Mouse (Mus musculus): Measurements from ENCODE around the gene Gm3604. TPM values are rescaled to one million over a fixed set of nuclear protein-coding genes. Genes with fewer than 3 reads are reported as not detected.
"Not testable (repeated sequence)": the region's sequence is repeated elsewhere in the genome, so short reads cannot be mapped to it uniquely, and the experiment has no call there.

Gene Gm3604
- 2.5 and 2.6 TPM in 2 replicates for polyA plus RNA-seq (2015; fragmentation: Nextera tagmentation; extraction: Ambion mirVana)

DNA sequence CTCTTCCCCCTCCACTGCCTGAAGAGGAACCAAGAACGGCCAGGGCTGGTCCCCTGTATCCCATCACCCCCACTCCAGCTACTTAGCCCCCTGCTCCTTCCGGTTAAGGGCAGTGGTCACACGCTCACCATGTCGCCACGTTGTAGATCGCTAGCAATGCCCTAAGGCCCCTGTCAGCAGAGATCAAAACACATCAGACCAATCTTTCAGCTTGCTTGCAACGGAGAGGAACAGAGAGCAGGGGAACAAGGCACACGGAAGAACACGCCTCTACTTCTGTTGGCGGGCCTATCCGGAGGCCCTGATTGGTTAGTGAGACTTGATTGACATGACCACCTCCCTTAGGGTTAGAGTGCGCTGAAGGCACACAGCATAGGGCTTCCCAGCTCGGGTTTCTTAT lies at the start of gene Gm3604:
Gene Gm3604 (minus strand): TSS at position 226 of the 400 bp plus-strand sequence.
- ATAC-seq (ENCODE audit: low FRiP score); H3K36me3 ChIP-seq; H3K4me1 ChIP-seq (replicated peaks); H3K27me3 ChIP-seq; H3K27ac ChIP-seq: not testable (repeated sequence)
- peaks cover 13% of the 10 kb centered on the region; the same call in 1 of the 2 replicates for H3K9me3 ChIP-seq
- 14% methylated on average over 13 of the region's 13 CpGs for WGBS
- peak within 1 kb of the TSS; percentile 40 for H3K9ac ChIP-seq
- peak within 1 kb of the TSS; percentile 45 for H3K4me2 ChIP-seq
- peak within 1 kb of the TSS; percentile 33 for H3K4me3 ChIP-seq

DNA sequence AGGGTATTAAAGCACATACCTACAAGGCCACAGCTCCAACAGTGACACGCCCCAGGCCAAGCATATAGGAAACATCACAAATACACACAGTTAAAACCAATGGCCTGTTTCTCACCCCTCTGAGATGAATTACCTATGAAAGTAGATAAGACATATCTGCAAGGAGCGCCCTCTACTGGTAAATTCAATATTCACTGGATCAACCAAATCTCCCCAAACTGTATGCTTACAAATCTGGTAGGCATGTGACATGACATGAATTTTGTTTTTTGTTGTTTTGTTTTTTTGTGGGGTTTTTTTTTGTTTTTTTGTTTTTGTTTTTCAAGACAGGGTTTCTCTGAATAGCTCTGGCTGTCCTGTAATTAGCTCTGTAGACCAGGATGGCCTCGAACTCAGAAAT lies 16.2 kb upstream of the Gm3604 start:
- not testable (repeated sequence) for H3K27me3 ChIP-seq; H3K36me3 ChIP-seq; H3K9me3 ChIP-seq; H3K4me3 ChIP-seq; H3K4me1 ChIP-seq (replicated peaks); H3K27ac ChIP-seq; H3K4me2 ChIP-seq; H3K9ac ChIP-seq; ATAC-seq (ENCODE audit: low FRiP score)
- 68% methylated on average over 3 of the region's 3 CpGs for WGBS

DNA sequence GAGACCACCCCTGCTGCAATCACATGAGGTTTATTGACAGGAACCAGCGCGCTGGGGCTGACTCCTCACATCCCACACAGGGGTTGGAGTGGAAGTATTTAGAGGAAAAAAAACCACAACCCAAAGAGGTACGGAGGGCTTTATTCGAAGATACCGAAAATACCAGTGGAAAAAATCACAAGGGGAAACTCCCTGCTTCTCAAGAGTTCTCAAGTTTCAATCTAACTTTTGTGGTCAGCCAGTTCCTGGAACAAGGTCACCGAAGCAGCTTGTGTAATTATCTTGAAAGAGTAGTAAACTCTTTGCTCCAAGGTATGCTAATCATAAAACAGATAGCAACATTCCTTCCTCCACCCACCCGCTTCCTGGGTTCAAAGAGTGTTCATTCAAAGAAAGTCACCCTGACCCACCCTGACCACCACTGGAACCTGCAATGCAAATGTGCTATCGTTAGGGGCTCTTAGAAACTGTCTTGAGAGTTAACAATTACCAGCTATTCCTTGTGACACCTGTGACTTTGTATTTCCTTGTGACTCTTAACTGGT lies 7.2 kb upstream of the Gm3604 start:
- not testable (repeated sequence) for H3K4me3 ChIP-seq; H3K9me3 ChIP-seq; H3K27me3 ChIP-seq; H3K4me1 ChIP-seq (replicated peaks); H3K9ac ChIP-seq; H3K36me3 ChIP-seq; ATAC-seq (ENCODE audit: low FRiP score); H3K27ac ChIP-seq; H3K4me2 ChIP-seq
- 89% methylated on average over 8 of the region's 8 CpGs for WGBS

DNA sequence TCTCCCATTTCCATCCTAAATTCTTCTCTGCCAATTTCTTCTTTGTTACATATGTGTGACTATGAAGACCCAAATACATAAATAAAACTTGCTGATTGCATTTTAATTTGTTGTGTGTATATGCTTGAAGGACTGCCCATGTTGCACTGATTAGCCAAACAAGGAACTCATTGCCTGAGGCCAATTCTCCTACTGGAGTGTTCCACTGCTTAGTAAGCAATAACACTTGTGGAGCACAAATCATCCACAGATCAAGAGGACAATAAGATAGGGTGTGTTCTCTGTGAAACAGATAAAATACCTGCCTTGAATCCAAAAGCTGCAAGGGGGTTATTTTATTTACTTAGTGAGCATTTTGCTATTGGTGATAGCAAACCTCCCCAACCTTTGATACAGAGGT lies 51.2 kb downstream of the Gm3604 start:
- Histone ChIP-seq H3K4me1 (replicated peaks) (no peaks in the 10 kb centered on the region), H3K4me3 (no peak overlapping the region), H3K9me3 (peaks cover 48% of the 10 kb centered on the region), H3K9ac (no peak overlapping the region), H3K27me3 (no peaks in the 10 kb centered on the region), H3K27ac (no peak overlapping the region), H3K4me2 (no peak overlapping the region), H3K36me3 (no peaks in the 10 kb centered on the region)
- ATAC-seq (ENCODE audit: low FRiP score), result no peak

DNA sequence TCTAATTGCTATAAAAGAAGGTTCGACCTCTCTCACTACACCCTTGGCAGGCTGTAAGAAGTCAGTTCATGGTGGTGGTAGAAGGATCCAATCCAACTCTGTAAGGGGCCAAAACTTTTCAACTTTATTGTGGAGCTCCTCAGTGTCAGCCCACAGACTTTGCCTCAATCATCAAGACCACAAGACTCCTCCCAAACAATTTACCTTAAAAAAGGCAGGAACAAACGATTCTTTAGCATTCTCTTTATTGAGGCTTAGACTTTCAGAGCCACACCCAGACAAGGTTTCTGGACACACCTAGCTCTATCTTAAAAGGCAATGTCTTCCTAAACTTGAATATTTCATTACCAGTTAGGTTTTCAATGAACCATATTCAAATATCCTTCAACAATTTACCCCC lies 51.6 kb downstream of the Gm3604 start:
- H3K9ac ChIP-seq, result no peak overlapping the region
- no peaks in the 10 kb centered on the region for H3K4me1 ChIP-seq (replicated peaks)
- no peaks in the 10 kb centered on the region for H3K36me3 ChIP-seq
- no peak overlapping the region for H3K4me3 ChIP-seq
- no peak for ATAC-seq (ENCODE audit: low FRiP score)
- H3K9me3 ChIP-seq, result peaks cover 47% of the 10 kb centered on the region
- 74% methylated on average over 2 of the region's 2 CpGs for WGBS
- no peaks in the 10 kb centered on the region for H3K27me3 ChIP-seq
- H3K4me2 ChIP-seq, result no peak overlapping the region
- no peak overlapping the region for H3K27ac ChIP-seq

Small RNA genes lying within 50 kb of the gene (microRNA-seq; reads per million reads assigned to microRNA genes)
- not detected for gene Gm25933

Other genes with a start within 250 kb of the Gm3604 start
- gene Gm49359, start 83.7 kb upstream of the Gm3604 start, polyA plus RNA-seq (2015; fragmentation: Nextera tagmentation; extraction: Ambion mirVana), result 16.9 and 17.8 TPM in 2 replicates
- gene Zfp935, start 175.3 kb upstream of the Gm3604 start, polyA plus RNA-seq (2015; fragmentation: Nextera tagmentation; extraction: Ambion mirVana), result not detected in 2 replicates
- 12.9 and 14.4 TPM in 2 replicates for gene Zfp934, start 188.0 kb upstream of the Gm3604 start, polyA plus RNA-seq (2015; fragmentation: Nextera tagmentation; extraction: Ambion mirVana)
- 8.5 and 9.4 TPM in 2 replicates for gene 6720489N17Rik, start 241.0 kb upstream of the Gm3604 start, polyA plus RNA-seq (2015; fragmentation: Nextera tagmentation; extraction: Ambion mirVana)